Mouse (Mus musculus): ENCODE results near the gene Akr1c6. TPM values are rescaled to one million over a fixed set of nuclear protein-coding genes. Genes with fewer than 3 reads are reported as not detected.
A peak's percentile ranks its signal among the peaks of the same experiment; 100 is the strongest.
"Not testable (repeated sequence)": the region's sequence is repeated elsewhere in the genome, so short reads cannot be mapped to it uniquely, and the experiment has no call there.

Akr1c6 gene
- not detected in 2 replicates for polyA plus RNA-seq (2012; rRNA removed)

DNA sequence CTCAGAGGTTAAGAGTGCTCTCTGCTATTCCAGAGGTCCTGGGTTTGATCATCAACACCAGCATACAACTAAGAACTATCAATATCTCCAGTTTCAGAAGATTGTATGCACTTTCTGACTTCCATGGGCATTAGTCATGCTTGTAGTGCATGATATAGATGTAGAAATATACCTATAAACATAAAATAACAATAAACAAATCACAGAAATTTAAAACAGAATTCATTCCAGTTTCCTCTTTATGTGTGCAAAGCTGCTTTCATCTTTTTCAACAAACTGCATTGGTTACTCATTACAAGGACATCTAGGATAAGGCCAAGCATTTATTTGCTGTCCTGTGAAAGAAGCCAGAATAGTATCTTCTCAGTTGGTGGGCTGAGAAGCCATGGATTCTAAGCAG lies at the start of gene Akr1c6:
Gene Akr1c6, plus strand, starts transcription at position 301 of the 400 bp plus-strand sequence.
- no peak for DNase-seq (ENCODE audit: extremely low spot score in 1 of 2, low spot score in 1 of 2)

DNA sequence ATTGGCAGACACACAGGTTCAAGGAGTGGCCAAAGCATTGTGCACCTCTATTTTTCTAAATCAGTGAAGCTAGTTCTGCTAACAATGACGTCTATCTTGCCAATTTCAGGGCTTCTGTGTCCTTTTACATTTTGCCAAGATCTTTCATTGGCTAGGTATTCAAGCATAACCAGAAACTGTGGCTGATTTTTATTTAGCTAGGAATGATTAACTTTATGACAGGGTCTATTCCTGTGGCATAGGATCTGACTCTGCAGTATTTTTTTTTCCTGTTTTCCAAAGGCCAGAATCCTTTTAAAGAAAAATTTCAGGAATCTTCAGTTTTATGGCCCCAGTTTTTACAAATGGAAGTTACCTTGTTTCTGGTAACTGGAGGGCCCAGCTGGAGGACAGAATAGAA lies 49.2 kb upstream of the Akr1c6 start:
- no peak for DNase-seq (ENCODE audit: extremely low spot score in 1 of 2, low spot score in 1 of 2)

DNA sequence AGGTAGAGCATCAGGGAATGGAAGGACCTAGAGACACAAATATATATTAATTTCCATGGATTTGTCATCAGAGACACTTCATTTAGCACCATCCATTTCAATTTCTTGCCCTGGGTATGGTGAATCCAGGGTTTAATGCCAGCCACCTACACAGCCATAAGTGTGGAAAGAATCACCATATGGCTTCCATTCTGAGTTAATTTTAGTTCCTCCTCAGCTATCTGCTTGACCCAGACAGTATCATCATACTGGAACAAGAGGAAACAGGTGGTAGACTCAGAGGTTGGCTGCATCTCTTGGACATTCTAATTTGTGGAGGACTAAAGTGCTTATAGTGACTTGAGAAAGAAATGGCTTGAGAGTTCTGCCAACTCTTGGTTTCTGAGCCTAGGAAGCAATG lies 48.6 kb upstream of the Akr1c6 start:
- peak; percentile 2 to 43 for DNase-seq (ENCODE audit: extremely low spot score in 1 of 2, low spot score in 1 of 2)

DNA sequence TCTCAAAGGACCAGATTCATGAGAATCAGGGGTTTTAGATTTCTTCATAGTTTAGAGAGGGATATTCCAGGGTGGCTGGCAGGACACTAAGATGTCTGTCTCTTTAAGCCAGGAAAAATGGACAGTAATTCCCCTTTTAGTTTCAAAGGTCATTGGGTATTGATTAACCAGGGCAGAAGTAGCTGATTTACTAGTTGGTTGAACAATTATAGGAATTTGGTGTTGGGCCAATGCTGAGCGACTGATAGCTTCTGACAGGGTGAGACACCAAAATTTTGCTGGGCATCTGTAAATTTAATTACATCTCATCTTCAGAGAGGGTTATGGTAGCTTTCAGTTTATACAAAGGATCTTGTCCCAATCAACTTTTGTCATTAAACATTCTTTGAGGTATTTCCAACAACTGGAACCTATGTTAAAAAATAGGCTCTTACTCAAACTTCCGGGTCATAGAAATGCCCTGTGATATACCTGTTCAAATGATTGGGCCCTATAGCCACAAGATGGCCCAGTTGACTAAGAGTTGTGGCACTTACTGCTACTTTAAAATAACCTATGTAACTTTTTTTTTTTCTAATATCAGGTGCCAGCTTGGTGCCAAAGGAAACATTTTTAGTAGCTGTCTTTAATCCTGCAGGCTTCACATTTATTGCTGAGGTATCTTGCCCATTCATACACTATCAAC lies 45.2 kb upstream of the Akr1c6 start:
- no peak for DNase-seq (ENCODE audit: extremely low spot score in 1 of 2, low spot score in 1 of 2)

DNA sequence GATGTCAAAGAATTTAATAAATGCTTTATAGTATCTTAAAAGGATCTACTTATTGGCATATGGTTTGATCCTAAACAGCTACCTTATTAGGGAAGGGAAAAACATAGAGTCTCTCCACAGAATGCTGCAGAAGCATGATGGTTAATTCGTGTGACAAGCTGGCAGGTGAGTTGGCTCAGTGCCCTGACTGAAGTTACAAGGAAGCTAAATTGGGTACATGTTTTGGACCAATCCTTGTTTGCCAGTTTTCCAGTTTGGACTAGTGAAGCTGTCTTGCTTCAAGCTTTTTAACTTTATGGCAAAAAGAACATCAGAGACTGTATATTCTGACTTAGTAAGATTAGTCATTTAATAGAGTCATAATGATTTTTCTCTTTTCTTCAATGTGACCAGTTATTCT lies 33.7 kb upstream of the Akr1c6 start:
- not testable (repeated sequence) for DNase-seq (ENCODE audit: extremely low spot score in 1 of 2, low spot score in 1 of 2)

DNA sequence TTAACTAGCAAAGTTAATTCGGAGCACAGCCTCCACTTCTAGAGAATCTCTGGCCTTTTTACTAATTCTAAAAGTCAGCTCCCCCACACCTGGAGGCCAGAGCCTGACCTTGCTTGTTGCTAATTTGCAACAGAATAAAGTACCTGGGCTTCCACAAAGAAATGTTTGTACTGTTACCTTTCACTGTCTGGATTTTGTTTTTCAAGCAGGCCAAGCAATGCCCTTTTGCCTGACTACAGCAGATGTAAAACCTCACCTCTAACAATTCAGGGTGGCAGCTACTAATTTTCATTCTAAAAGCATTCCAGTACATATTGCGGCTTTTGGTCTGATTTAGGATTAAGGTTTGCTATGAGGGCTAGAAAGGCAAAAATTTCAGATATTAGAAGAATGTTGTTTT lies 33.3 kb upstream of the Akr1c6 start:
- DNase-seq (ENCODE audit: extremely low spot score in 1 of 2, low spot score in 1 of 2), result no peak

DNA sequence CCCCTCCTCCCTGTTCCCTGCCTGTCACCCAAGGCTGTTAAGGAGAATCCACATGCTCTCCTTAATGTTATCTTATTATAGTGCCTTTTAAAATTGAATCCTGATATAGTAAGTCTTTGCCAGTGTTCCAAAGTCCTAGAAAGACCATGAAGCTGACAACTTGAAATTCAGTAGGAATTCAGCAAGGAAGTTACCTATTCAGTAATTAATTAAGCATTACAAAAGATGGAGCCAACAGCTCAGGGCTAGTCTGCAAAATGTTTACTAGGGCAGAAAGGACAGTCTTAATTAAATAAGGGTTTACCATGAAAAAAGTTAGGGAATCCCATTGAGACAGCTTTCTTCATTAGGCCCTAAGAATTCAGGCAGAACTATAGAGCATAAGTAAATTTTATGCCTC lies 31.9 kb upstream of the Akr1c6 start:
- DNase-seq (ENCODE audit: extremely low spot score in 1 of 2, low spot score in 1 of 2), result no peak

DNA sequence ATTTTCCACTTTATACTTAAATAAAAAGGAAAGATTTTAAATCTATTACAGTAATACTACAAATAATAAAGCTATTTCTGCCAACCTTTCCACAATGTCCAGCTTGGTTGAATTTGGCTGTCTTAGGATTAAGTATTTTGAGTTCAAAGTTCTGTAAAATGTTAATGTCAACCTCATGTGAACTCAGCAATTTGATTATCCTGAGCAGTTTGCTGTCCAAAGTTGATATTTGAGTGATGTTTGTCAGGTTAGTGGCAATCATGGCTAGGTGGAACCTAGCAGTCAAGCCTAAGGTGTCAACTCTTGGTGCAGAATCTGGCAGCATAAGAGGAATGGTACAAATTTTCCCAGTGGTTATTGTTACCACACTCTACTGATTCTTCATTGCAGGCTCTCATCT lies 29.4 kb upstream of the Akr1c6 start:
- DNase-seq (ENCODE audit: extremely low spot score in 1 of 2, low spot score in 1 of 2), result no peak

DNA sequence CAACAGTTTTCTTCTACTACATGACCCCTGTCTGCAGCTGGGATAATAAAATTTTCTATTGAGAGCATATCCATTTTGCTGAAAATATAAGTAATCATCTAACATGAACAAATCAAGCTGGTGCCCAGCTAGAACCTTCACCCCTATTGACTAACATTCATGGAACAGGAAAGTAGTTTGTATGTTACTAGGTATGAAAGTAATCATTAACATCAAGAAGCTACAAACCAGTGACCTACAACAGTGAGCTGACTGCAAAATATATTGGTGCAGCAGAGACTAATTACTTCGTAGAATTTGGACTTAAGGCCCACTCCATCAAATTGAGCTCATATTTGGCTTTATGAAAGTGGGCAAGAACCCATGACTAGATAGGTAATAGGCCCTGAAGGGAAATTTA lies 27.3 kb upstream of the Akr1c6 start:
- no peak for DNase-seq (ENCODE audit: extremely low spot score in 1 of 2, low spot score in 1 of 2)

DNA sequence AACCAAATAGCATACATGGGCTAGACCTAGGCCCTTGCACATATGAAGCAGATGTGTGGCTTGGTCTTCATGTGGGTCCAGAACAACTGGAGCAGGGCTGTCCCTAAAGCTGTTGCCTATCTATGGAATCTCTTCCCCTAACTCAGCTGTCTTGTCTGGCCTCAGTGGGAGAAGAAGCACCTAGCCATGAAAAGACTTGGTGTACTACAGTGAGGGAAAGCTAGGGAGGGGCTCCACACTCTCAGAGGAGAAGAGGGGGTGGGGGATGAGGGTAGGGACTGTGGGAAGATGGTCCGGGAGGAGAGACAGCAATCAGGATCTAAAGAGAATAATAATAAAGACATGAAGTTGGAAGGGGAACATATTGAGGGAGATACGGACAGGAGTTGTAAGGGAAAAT lies 5.5 kb upstream of the Akr1c6 start:
- DNase-seq (ENCODE audit: extremely low spot score in 1 of 2, low spot score in 1 of 2), result no peak

DNA sequence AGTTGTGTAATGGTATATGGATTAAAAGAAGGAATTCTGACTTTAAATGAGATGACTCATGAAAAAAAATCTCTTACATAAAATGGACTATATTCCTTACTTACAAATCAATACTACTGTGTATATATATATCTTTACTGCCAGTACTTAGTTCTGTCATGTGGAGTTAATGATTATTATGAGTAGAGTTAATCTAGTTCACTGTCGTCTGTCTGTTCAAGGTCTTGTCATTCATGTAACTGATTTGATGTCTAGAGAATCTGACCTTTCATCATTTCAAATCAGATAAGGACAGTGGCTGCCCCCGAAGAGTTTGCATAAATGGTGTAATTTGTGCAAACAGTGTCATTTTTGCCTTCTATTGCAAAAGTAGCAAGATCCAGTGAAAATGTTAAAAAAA lies 5.1 kb upstream of the Akr1c6 start:
- DNase-seq (ENCODE audit: extremely low spot score in 1 of 2, low spot score in 1 of 2), result no peak

DNA sequence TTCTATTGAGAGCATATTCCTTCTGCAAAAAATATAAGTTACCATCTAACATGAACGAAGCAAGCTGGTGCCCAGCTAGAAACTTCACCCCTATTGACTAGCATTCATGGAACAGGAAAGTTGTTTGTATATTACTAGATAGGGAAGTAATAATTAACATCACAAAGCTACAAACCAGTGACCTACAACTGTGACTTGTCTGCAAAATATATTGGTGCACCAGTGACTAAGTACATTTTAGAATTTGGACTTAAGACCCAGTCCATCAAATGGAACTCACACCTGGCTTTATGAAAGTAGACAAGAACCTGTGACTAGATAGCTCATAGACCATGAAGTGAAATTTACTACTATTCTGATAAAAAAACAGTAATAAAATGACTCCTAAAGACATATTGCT lies 3.0 kb upstream of the Akr1c6 start:
- no peak for DNase-seq (ENCODE audit: extremely low spot score in 1 of 2, low spot score in 1 of 2)

DNA sequence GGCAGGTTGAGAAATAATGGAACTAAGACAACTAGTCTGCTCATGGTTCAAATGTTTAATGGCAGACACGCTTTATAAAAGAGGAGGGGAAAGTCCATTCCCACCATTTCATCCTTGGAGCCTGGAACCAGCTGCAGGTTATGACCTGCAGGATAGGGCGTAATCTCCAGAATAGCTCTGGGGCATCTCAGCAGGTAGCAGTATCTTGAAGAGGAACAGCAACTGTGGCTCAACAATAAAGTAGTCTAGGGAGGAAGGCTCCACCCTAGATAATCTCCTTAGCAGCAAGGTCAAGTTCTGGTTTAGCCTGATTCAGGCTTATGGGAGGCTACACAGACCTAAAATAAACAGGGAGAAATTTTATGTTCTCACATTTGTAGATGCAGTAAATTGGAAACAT lies 31.5 kb downstream of the Akr1c6 start:
- DNase-seq (ENCODE audit: extremely low spot score in 1 of 2, low spot score in 1 of 2), result no peak

DNA sequence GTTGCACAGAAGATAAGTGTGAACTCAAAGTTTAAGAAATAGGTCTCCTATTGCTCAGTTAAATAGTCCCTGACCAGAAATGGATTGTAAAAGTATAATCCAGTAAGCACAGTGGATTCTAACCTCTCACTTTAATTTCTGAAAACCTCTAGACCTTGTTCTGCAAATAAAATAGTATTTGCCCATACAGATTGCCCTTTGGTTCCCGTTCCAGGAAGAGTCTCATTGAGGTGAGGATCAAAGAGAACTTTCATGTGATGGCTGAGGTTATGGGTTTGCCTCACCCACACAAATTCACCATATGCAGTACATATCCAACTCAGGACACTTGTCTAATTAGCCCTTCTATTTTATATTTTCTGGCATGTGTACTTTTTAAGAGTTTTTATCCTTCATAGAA lies 33.8 kb downstream of the Akr1c6 start:
- DNase-seq (ENCODE audit: extremely low spot score in 1 of 2, low spot score in 1 of 2), result no peak

Other genes with a start within 250 kb of the Akr1c6 start
- 0.82 and 1.1 TPM in 2 replicates for gene Akr1c13, start 243.2 kb upstream of the Akr1c6 start, polyA plus RNA-seq (2012; rRNA removed)
- 0.08 and 0.11 TPM in 2 replicates for gene Akr1c19, start 205.6 kb upstream of the Akr1c6 start, polyA plus RNA-seq (2012; rRNA removed)
- gene Akr1c12, start 154.9 kb upstream of the Akr1c6 start, polyA plus RNA-seq (2012; rRNA removed), result not detected in 2 replicates
- not detected in 2 replicates for gene Akr1c20, start 89.0 kb downstream of the Akr1c6 start, polyA plus RNA-seq (2012; rRNA removed)
- not detected in 2 replicates for gene Akr1c21, start 139.8 kb downstream of the Akr1c6 start, polyA plus RNA-seq (2012; rRNA removed)
- 19.4 and 23.6 TPM in 2 replicates for gene Akr1e1, start 174.9 kb downstream of the Akr1c6 start, polyA plus RNA-seq (2012; rRNA removed)